Mouse (Mus musculus) testis, adult 2 months (tissue): ENCODE data around the gene Col4a3bp.

ENCODE experiments used
- CTCF ChIP-seq: fragments of 200-500 bp; IDR thresholded peaks from 2 replicates; pipeline ENCODE4 v1.5.1; 2012; ENCODE audit warnings: low read depth, mild to moderate bottlenecking, inconsistent platforms, low read length, moderate library complexity; ENCODE audit not compliant: control insufficient read depth, insufficient read depth, insufficient replicate concordance
- POLR2A ChIP-seq: fragments of 200-500 bp; IDR thresholded peaks from 2 replicates; pipeline ENCODE4 v1.6.1; 2012; ENCODE audit warnings: low read depth, mild to moderate bottlenecking, inconsistent platforms, low read length, moderate library complexity; ENCODE audit not compliant: control insufficient read depth

- no peak for TF ChIP-seq CTCF
- no peak; the same call in 1 of the 2 replicates for TF ChIP-seq POLR2A
Observed at GRCm38 (mm10) chr13:96516249-96516648, 26.2 kb upstream of the Col4a3bp start.
